Mouse (Mus musculus) heart, postnatal 0 days (tissue): ENCODE measurements around the gene Fhit.

Experiments
- CTCF ChIP-seq: IDR thresholded peaks from 2 replicates; pipeline ENCODE4 v1.5.1; 2016; ENCODE audit warnings: antibody characterized with exemption, control low read depth, low read depth
- EP300 ChIP-seq: IDR thresholded peaks from 2 replicates; pipeline ENCODE4 v1.6.1; 2016; ENCODE audit warnings: antibody characterized with exemption, low read depth

DNA sequence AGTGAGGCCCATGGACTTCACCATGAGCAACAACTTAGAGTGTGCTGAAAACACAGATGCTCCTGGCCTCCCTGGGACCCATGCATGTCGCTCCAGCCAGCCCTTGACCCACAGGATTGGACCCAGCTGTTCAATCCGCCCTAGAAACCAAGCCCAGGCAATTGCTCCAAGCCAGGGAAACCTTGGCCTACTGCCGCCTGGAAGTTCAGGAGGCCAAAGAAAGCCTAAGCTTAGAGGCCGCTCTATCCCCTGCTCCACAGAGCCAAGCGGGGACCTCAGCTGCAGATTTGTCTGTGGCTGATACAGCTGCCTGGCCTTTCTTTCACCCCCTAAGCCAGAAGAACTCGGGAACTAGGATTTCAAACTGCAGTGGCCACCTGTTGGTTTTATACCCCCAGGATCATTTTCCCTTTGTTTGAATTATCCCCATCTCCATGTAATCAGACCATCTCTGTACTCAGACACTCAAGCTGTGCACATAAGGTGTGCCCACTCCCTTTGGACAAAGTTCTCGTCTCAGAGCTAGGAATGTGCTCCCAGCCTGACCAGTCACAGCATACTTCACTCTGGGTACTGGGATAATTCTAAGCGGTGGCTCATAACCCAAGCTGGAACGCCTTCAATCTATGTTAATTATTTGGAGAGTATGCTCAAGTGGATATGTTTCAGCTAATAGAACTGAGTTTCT lies 10.1 kb downstream of the Fhit start:
- TF ChIP-seq EP300 (no peak), CTCF (no peak)
